Mouse (Mus musculus) olfactory bulb, adult 2 months (tissue): ENCODE measurements around the gene Ldlrad3.

Experiments used
- CTCF ChIP-seq: fragments of 200-500 bp; IDR thresholded peaks from 2 replicates; pipeline ENCODE4 v1.5.1; 2012; ENCODE audit warnings: low read depth, mild to moderate bottlenecking, low read length, moderate library complexity; ENCODE audit not compliant: insufficient read depth
- POLR2A ChIP-seq: fragments of 200-500 bp; IDR thresholded peaks from 2 replicates; pipeline ENCODE4 v1.6.1; 2012; ENCODE audit warnings: mild to moderate bottlenecking, low read depth, low read length, moderate library complexity; ENCODE audit not compliant: insufficient read depth

DNA sequence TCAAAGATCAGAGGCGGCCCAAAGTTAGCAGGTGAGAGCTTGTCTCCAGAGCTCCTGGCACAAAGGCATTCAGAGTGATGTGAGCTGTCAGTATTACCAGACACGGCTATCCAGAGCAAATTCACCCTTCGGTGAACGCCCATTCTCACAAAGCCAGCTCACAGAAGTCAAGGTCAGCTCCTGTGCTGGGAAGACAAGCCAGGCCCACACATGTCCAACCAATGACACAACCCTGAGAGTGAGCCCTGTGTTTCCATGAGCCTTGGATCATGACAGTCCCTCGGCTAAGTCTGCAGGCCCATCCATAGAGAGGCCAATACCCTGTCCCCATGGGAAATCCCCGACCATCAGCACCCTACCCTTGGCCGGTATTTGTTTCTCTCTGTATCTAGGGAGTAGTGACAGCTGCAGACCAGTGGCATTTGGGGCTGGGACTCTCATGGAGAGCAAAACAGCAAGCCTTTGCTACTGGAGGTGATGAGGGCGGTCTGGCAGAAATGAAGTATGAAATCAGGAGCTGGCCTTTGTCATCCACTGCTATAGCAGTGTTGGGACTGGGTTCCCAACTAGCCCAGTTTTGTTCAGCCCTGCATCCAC lies 58.3 kb downstream of the Ldlrad3 start:
- TF ChIP-seq CTCF: no peak
- TF ChIP-seq POLR2A: no peak
